Mouse (Mus musculus): ENCODE data around the gene Hnf4a. TPM values are rescaled to one million over a fixed set of nuclear protein-coding genes. Genes with fewer than 3 reads are reported as not detected.

The Hnf4a gene
- total RNA-seq, 2 experiments from 2014 or later, result 0.05 TPM; not detected in 1

GRCm38 (mm10) chr2:163541568-163542182 lies 35.1 kb downstream of the Hnf4a start:
- intact Hi-C loops (cut with DNase I), result no loop called here
- DNase-seq, result no peak

GRCm38 (mm10) chr2:163542674-163543073 lies 36.1 kb downstream of the Hnf4a start:
- DNase-seq, result no peak
- intact Hi-C loops (cut with DNase I), result no loop called here

GRCm38 (mm10) chr2:163546623-163547318 lies 40.2 kb downstream of the Hnf4a start:
- intact Hi-C loops (cut with DNase I), result no loop called here
- DNase-seq, result no peak

- intact Hi-C loops (cut with DNase I), result no loop called here
- DNase-seq, result no peak
Observed at GRCm38 (mm10) chr2:163548822-163549221, 42.2 kb downstream of the Hnf4a start.

GRCm38 (mm10) chr2:163549786-163550185 lies 43.2 kb downstream of the Hnf4a start:
- intact Hi-C loops (cut with DNase I), result no loop called here
- DNase-seq, result no peak

GRCm38 (mm10) chr2:163552518-163552929 lies 45.9 kb downstream of the Hnf4a start:
- intact Hi-C loops (cut with DNase I), result no loop called here
- DNase-seq, result no peak

- intact Hi-C loops (cut with DNase I), result no loop called here
- DNase-seq, result no peak
Observed at GRCm38 (mm10) chr2:163554425-163554982, 47.9 kb downstream of the Hnf4a start.

GRCm38 (mm10) chr2:163554996-163555395 lies 48.4 kb downstream of the Hnf4a start:
- intact Hi-C loops (cut with DNase I), result no loop called here
- no peak for DNase-seq

GRCm38 (mm10) chr2:163555417-163555816 lies 48.8 kb downstream of the Hnf4a start:
- DNase-seq, result no peak
- intact Hi-C loops (cut with DNase I), result no loop called here

- no peak for DNase-seq
- intact Hi-C loops (cut with DNase I), result no loop called here
Observed at GRCm38 (mm10) chr2:163558548-163558947, 51.9 kb downstream of the Hnf4a start.

GRCm38 (mm10) chr2:163559236-163559635 lies 52.6 kb downstream of the Hnf4a start:
- intact Hi-C loops (cut with DNase I), result no loop called here
- DNase-seq, result no peak

GRCm38 (mm10) chr2:163560247-163560646 lies 53.6 kb downstream of the Hnf4a start:
- DNase-seq, result no peak
- intact Hi-C loops (cut with DNase I), result no loop called here

- DNase-seq, result no peak
- intact Hi-C loops (cut with DNase I), result no loop called here
Observed at GRCm38 (mm10) chr2:163561258-163561948, 54.8 kb downstream of the Hnf4a start.

- intact Hi-C loops (cut with DNase I), result no loop called here
- peak; percentile 34 to 45 for DNase-seq
Observed at GRCm38 (mm10) chr2:163564646-163565045, 58.0 kb downstream of the Hnf4a start.

GRCm38 (mm10) chr2:163574321-163574720 lies 67.7 kb downstream of the Hnf4a start:
- intact Hi-C loops (cut with DNase I), result no loop called here
- no peak for DNase-seq

GRCm38 (mm10) chr2:163575248-163575647 lies 68.6 kb downstream of the Hnf4a start:
- DNase-seq, result no peak
- intact Hi-C loops (cut with DNase I), result no loop called here

GRCm38 (mm10) chr2:163577986-163578385 lies 71.4 kb downstream of the Hnf4a start:
- intact Hi-C loops (cut with DNase I), result no loop called here
- DNase-seq, result no peak

GRCm38 (mm10) chr2:163580069-163580945 lies 73.7 kb downstream of the Hnf4a start:
- no peak for DNase-seq
- intact Hi-C loops (cut with DNase I), result no loop called here

- DNase-seq, result peak in 1 of 2 experiments; percentile 43
- intact Hi-C loops (cut with DNase I), result no loop called here
Observed at GRCm38 (mm10) chr2:163583226-163584087, 76.8 kb downstream of the Hnf4a start.

- no peak for DNase-seq
- intact Hi-C loops (cut with DNase I), result no loop called here
Observed at GRCm38 (mm10) chr2:163584088-163584426, 77.4 kb downstream of the Hnf4a start.

Measured in heart, postnatal 14 days (tissue).